Mouse (Mus musculus): ENCODE results near the gene Hlx.

DNA sequence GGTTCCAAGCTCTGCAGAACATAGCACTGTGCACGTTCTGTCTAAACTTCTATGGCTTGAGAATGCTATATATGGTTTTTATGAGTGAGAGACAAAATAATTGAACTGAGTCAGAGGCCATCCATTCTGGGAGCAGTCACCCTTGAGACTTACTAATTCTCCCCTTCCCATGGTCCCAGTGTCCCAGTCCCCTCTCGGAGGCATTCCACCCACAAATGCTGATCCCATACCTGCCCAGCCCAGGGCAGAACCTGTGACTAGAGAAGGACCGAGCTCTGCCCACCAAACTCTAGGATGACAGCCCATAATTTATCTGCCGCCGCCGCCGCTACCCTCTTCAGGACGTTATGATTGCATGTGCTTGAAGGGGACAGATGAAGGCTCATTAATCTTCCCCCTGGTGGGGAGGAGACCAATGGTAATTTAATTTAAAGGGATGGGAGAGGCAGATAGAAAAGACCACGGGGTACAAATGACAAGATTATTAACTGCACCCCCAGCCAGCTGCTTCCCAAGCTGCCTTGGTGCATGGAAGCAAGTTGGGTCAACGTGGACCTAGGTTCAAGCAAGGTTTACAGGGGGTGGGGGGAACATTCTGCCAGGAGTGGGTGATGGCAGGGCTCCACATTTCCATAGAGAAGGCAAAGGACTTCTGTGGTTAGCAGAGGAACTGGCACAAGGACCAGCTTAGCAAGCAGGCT, 40.1 kb downstream of the Hlx start:
- TF ChIP-seq CTCF (IDR thresholded peaks at IDR 0.05; ENCODE audit: low read depth) (no peak), EP300 (IDR thresholded peaks at IDR 0.05; ENCODE audit: low read depth) (no peak)

Measured in liver, embryonic 14.5 days (tissue).